Mouse (Mus musculus): ENCODE measurements at regions not wholly inside any gene's neighbourhood (a gene's known extent, or its start where the extent isn't known, plus 50 kb on each side); places are given as distances from the start of the nearest gene placed in this dataset.

- Histone ChIP-seq H3K4me1 (replicated peaks) (no peaks in the 10 kb centered on the region; the same call in 1 of the 2 replicates), H3K4me2 (replicated peaks) (no peak overlapping the region), H3K9ac (no peak overlapping the region), H3K27ac (no peak overlapping the region), H3K27me3 (replicated peaks) (no peaks in the 10 kb centered on the region), H3K36me3 (no peaks in the 10 kb centered on the region), H3K9me3 (no peaks in the 10 kb centered on the region), H3K4me3 (replicated peaks) (no peak overlapping the region)
- ATAC-seq = no peak
- WGBS = 59% methylated on average over 10 of the region's 10 CpGs
Measured at GRCm38 (mm10) chr5:37932086-37932759, 106.3 kb upstream of the Stx18 start.

- H3K27ac ChIP-seq = no peak overlapping the region
- no peak for ATAC-seq
- H3K4me1 ChIP-seq (replicated peaks) = no peaks in the 10 kb centered on the region
- 21% methylated on average over 2 of the region's 2 CpGs for WGBS
- no peak overlapping the region for H3K9ac ChIP-seq
- no peak overlapping the region for H3K4me2 ChIP-seq (replicated peaks)
- no peaks in the 10 kb centered on the region for H3K36me3 ChIP-seq
- H3K4me3 ChIP-seq (replicated peaks) = no peak overlapping the region
- H3K9me3 ChIP-seq = no peaks in the 10 kb centered on the region
- peaks cover 18% of the 10 kb centered on the region for H3K27me3 ChIP-seq (replicated peaks)
Measured at GRCm38 (mm10) chr5:37920481-37920880, 96.1 kb upstream of the Msx1 start.

- Histone ChIP-seq H3K4me2 (replicated peaks) (no peak overlapping the region), H3K36me3 (no peaks in the 10 kb centered on the region), H3K4me3 (replicated peaks) (no peak overlapping the region), H3K9ac (no peak overlapping the region), H3K4me1 (replicated peaks) (no peaks in the 10 kb centered on the region), H3K9me3 (no peaks in the 10 kb centered on the region), H3K27ac (no peak overlapping the region), H3K27me3 (replicated peaks) (peaks cover 18% of the 10 kb centered on the region)
- no peak for ATAC-seq
- 80% methylated on average over 3 of the region's 3 CpGs for WGBS
Measured at GRCm38 (mm10) chr5:37919102-37919501, 94.7 kb upstream of the Msx1 start.

GRCm38 (mm10) chr5:37918001-37918707 lies 93.8 kb upstream of the Msx1 start:
- Histone ChIP-seq H3K27me3 (replicated peaks) (peaks cover 18% of the 10 kb centered on the region), H3K27ac (no peak overlapping the region), H3K36me3 (no peaks in the 10 kb centered on the region), H3K9ac (no peak overlapping the region), H3K4me2 (replicated peaks) (peak overlapping the region; percentile 1), H3K4me1 (replicated peaks) (no peaks in the 10 kb centered on the region), H3K9me3 (no peaks in the 10 kb centered on the region), H3K4me3 (replicated peaks) (no peak overlapping the region)
- no peak for ATAC-seq
- 4% methylated on average over 28 of the region's 28 CpGs for WGBS

- H3K27me3 ChIP-seq (replicated peaks) = peaks cover 18% of the 10 kb centered on the region
- WGBS = 12% methylated on average over 5 of the region's 5 CpGs
- no peaks in the 10 kb centered on the region for H3K36me3 ChIP-seq
Measured at GRCm38 (mm10) chr5:37917161-37917560, 92.8 kb upstream of the Msx1 start.

GRCm38 (mm10) chr5:37904683-37905352 lies 80.4 kb upstream of the Msx1 start:
- Histone ChIP-seq H3K4me2 (replicated peaks) (no peak overlapping the region), H3K4me1 (replicated peaks) (no peaks in the 10 kb centered on the region; the same call in 1 of the 2 replicates), H3K36me3 (no peaks in the 10 kb centered on the region), H3K27ac (no peak overlapping the region), H3K9me3 (no peaks in the 10 kb centered on the region), H3K27me3 (replicated peaks) (peaks cover 28% of the 10 kb centered on the region), H3K9ac (no peak overlapping the region), H3K4me3 (replicated peaks) (no peak overlapping the region)
- WGBS = 46% methylated on average over 5 of the region's 5 CpGs
- ATAC-seq = no peak

More at GRCm38 (mm10) chr5:37917161-37917560, 92.8 kb upstream of the Msx1 start:
- H3K27ac ChIP-seq = no peak overlapping the region
- ATAC-seq = no peak
- no peaks in the 10 kb centered on the region for H3K9me3 ChIP-seq
- H3K4me3 ChIP-seq (replicated peaks) = no peak overlapping the region
- H3K9ac ChIP-seq = no peak overlapping the region
- no peaks in the 10 kb centered on the region for H3K4me1 ChIP-seq (replicated peaks)
- H3K4me2 ChIP-seq (replicated peaks) = no peak overlapping the region

GRCm38 (mm10) chr5:37903861-37904260 lies 79.5 kb upstream of the Msx1 start:
- Histone ChIP-seq H3K9me3 (no peaks in the 10 kb centered on the region), H3K36me3 (no peaks in the 10 kb centered on the region), H3K9ac (no peak overlapping the region), H3K27ac (no peak overlapping the region), H3K27me3 (replicated peaks) (peaks cover 33% of the 10 kb centered on the region), H3K4me2 (replicated peaks) (no peak overlapping the region), H3K4me3 (replicated peaks) (no peak overlapping the region), H3K4me1 (replicated peaks) (no peaks in the 10 kb centered on the region; the same call in 1 of the 2 replicates)
- ATAC-seq = no peak
- 64% methylated on average over 3 of the region's 3 CpGs for WGBS

GRCm38 (mm10) chr5:37902741-37903140 lies 78.4 kb upstream of the Msx1 start:
- ATAC-seq = no peak
- 58% methylated on average over 2 of the region's 2 CpGs for WGBS
- Histone ChIP-seq H3K36me3 (no peaks in the 10 kb centered on the region), H3K27me3 (replicated peaks) (peaks cover 41% of the 10 kb centered on the region), H3K4me3 (replicated peaks) (no peak overlapping the region), H3K27ac (no peak overlapping the region), H3K4me1 (replicated peaks) (no peaks in the 10 kb centered on the region; the same call in 1 of the 2 replicates), H3K9ac (no peak overlapping the region), H3K9me3 (no peaks in the 10 kb centered on the region), H3K4me2 (replicated peaks) (no peak overlapping the region)

GRCm38 (mm10) chr5:37901861-37902291 lies 77.5 kb upstream of the Msx1 start:
- H3K9ac ChIP-seq = no peak overlapping the region
- H3K27me3 ChIP-seq (replicated peaks) = peaks cover 41% of the 10 kb centered on the region
- H3K36me3 ChIP-seq = no peaks in the 10 kb centered on the region
- no peak for ATAC-seq
- H3K4me1 ChIP-seq (replicated peaks) = no peaks in the 10 kb centered on the region; the same call in 1 of the 2 replicates
- peak overlapping the region; percentile 14; the same call in 1 of the 2 replicates for H3K4me3 ChIP-seq (replicated peaks)
- no peaks in the 10 kb centered on the region for H3K9me3 ChIP-seq
- peak overlapping the region; percentile 49 for H3K4me2 ChIP-seq (replicated peaks)
- no peak overlapping the region for H3K27ac ChIP-seq
- WGBS = 2% methylated on average over 16 of the region's 16 CpGs

- no peak for ATAC-seq
- H3K4me2 ChIP-seq (replicated peaks) = no peak overlapping the region
- H3K9me3 ChIP-seq = no peaks in the 10 kb centered on the region
- peaks cover 18% of the 10 kb centered on the region for H3K4me1 ChIP-seq (replicated peaks)
- H3K36me3 ChIP-seq = no peaks in the 10 kb centered on the region
- no peak overlapping the region for H3K27ac ChIP-seq
- no peak overlapping the region for H3K9ac ChIP-seq
- WGBS = 69% methylated on average over 12 of the region's 12 CpGs
- H3K4me3 ChIP-seq (replicated peaks) = no peak overlapping the region
- H3K27me3 ChIP-seq (replicated peaks) = peaks cover 58% of the 10 kb centered on the region
Measured at GRCm38 (mm10) chr5:37898041-37898615, 73.7 kb upstream of the Msx1 start.

GRCm38 (mm10) chr5:37897501-37897900 lies 73.1 kb upstream of the Msx1 start:
- Histone ChIP-seq H3K4me3 (replicated peaks) (no peak overlapping the region), H3K9ac (no peak overlapping the region), H3K4me2 (replicated peaks) (no peak overlapping the region), H3K9me3 (no peaks in the 10 kb centered on the region), H3K36me3 (no peaks in the 10 kb centered on the region), H3K27me3 (replicated peaks) (peaks cover 57% of the 10 kb centered on the region), H3K27ac (no peak overlapping the region), H3K4me1 (replicated peaks) (peaks cover 22% of the 10 kb centered on the region)
- no peak for ATAC-seq
- 78% methylated on average over 6 of the region's 6 CpGs for WGBS
